Mouse (Mus musculus): Measurements from ENCODE around the gene Olfr485. TPM values are rescaled to one million over a fixed set of nuclear protein-coding genes. Genes with fewer than 3 reads are reported as not detected.

Olfr485 gene
- polyA plus RNA-seq, 1 experiment from 2014 or later, result not detected

DNA sequence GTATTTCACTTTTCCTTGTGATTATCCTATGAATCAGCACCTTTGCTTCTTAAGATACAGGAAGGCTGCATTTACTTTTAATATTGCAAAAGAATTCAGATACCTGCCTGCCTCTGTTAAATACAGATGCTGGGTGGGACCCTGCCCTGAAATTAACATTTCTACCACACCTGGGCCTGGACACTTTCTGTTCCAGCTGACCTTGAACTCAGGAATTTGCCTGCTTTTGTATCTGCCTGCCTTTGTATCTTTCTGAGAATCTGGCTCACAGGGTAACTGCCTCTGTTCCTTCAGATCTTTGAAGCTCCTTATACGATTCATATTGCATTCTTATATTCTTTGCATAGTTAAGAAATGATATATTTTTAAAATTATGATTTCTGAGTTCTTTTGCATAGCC lies 38.3 kb downstream of the Olfr485 start:
- 85% methylated on average over 1 of the region's 1 CpGs for WGBS
- DNase-seq (ENCODE audit: low spot score) (no peak), ATAC-seq (replicated peaks; ENCODE audit: low FRiP score) (no peak)
- H3K4me1 ChIP-seq (replicated peaks; ENCODE audit: control insufficient read depth, insufficient read depth, low read length), result no peaks in the 10 kb centered on the region
- H3K36me3 ChIP-seq (ENCODE audit: control insufficient read depth, insufficient read depth, low read length), result no peaks in the 10 kb centered on the region
- H3K9ac ChIP-seq (ENCODE audit: low read length), result no peak overlapping the region
- H3K27ac ChIP-seq (ENCODE audit: low read depth, low read length), result no peak overlapping the region
- H3K4me2 ChIP-seq (ENCODE audit: low read depth, low read length, severe bottlenecking), result no peak overlapping the region
- H3K27me3 ChIP-seq (ENCODE audit: control insufficient read depth, insufficient read depth, low read length), result no peaks in the 10 kb centered on the region
- no peaks in the 10 kb centered on the region for H3K9me3 ChIP-seq (ENCODE audit: control insufficient read depth, low read length)
- no peak overlapping the region for H3K4me3 ChIP-seq (ENCODE audit: low read depth, low read length)

DNA sequence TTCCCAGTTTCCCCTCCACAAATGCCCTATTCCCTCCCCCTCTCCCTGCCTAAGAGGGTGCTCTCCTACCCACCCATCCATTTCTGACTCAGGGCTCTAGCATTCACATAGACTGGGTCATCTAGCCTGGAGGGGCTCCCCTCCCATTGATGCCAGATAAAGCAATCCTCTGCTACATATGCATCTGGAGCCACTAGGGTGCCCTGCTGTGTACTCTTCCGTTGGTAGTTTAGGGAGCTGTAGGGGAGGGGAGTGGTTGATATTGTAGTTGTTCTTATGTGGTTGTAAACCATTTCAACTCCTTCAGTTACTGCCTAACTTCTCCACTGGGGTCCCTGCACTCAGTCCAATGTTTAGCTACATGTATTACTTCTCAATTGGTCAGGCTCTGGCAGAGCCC lies 39.0 kb downstream of the Olfr485 start:
- H3K4me2 ChIP-seq (ENCODE audit: low read depth, low read length, severe bottlenecking), result no peak overlapping the region
- no peaks in the 10 kb centered on the region for H3K36me3 ChIP-seq (ENCODE audit: control insufficient read depth, insufficient read depth, low read length)
- DNase-seq (ENCODE audit: low spot score) (no peak), ATAC-seq (replicated peaks; ENCODE audit: low FRiP score) (no peak)
- 24% methylated on average over 1 of the region's 1 CpGs for WGBS
- H3K9me3 ChIP-seq (ENCODE audit: control insufficient read depth, low read length), result no peaks in the 10 kb centered on the region
- no peaks in the 10 kb centered on the region for H3K4me1 ChIP-seq (replicated peaks; ENCODE audit: control insufficient read depth, insufficient read depth, low read length)
- no peak overlapping the region for H3K9ac ChIP-seq (ENCODE audit: low read length)
- H3K27ac ChIP-seq (ENCODE audit: low read depth, low read length), result no peak overlapping the region
- H3K4me3 ChIP-seq (ENCODE audit: low read depth, low read length), result no peak overlapping the region
- no peaks in the 10 kb centered on the region for H3K27me3 ChIP-seq (ENCODE audit: control insufficient read depth, insufficient read depth, low read length)

Other genes with a start within 250 kb of the Olfr485 start
- not detected in 2 replicates for gene Olfr473, start 229.4 kb downstream of the Olfr485 start, polyA plus RNA-seq (2014; fragmentation: Nextera tagmentation; extraction: Ambion mirVana)
- not detected in 2 replicates for gene Olfr474, start 205.2 kb downstream of the Olfr485 start, polyA plus RNA-seq (2014; fragmentation: Nextera tagmentation; extraction: Ambion mirVana)
- gene Olfr476, start 195.1 kb downstream of the Olfr485 start, polyA plus RNA-seq (2014; fragmentation: Nextera tagmentation; extraction: Ambion mirVana), result not detected in 2 replicates
- gene Olfr477, start 173.2 kb downstream of the Olfr485 start, polyA plus RNA-seq (2014; fragmentation: Nextera tagmentation; extraction: Ambion mirVana), result not detected in 2 replicates
- not detected in 2 replicates for gene Olfr478, start 125.9 kb downstream of the Olfr485 start, polyA plus RNA-seq (2014; fragmentation: Nextera tagmentation; extraction: Ambion mirVana)
- gene Olfr479, start 109.2 kb downstream of the Olfr485 start, polyA plus RNA-seq (2014; fragmentation: Nextera tagmentation; extraction: Ambion mirVana), result not detected in 2 replicates
- gene Olfr480, start 92.5 kb downstream of the Olfr485 start, polyA plus RNA-seq (2014; fragmentation: Nextera tagmentation; extraction: Ambion mirVana), result not detected in 2 replicates
- not detected in 2 replicates for gene Olfr481, start 80.0 kb downstream of the Olfr485 start, polyA plus RNA-seq (2014; fragmentation: Nextera tagmentation; extraction: Ambion mirVana)
- not detected in 2 replicates for gene Olfr482, start 62.3 kb downstream of the Olfr485 start, polyA plus RNA-seq (2014; fragmentation: Nextera tagmentation; extraction: Ambion mirVana)
- not detected in 2 replicates for gene Olfr483, start 59.0 kb downstream of the Olfr485 start, polyA plus RNA-seq (2014; fragmentation: Nextera tagmentation; extraction: Ambion mirVana)
- not detected in 2 replicates for gene Olfr484, start 32.4 kb downstream of the Olfr485 start, polyA plus RNA-seq (2014; fragmentation: Nextera tagmentation; extraction: Ambion mirVana)
- not detected in 2 replicates for gene Olfr486, start 12.9 kb upstream of the Olfr485 start, polyA plus RNA-seq (2014; fragmentation: Nextera tagmentation; extraction: Ambion mirVana)
- not detected in 2 replicates for gene Olfr487, start 54.8 kb upstream of the Olfr485 start, polyA plus RNA-seq (2014; fragmentation: Nextera tagmentation; extraction: Ambion mirVana)
- not detected in 2 replicates for gene Olfr488, start 98.5 kb upstream of the Olfr485 start, polyA plus RNA-seq (2014; fragmentation: Nextera tagmentation; extraction: Ambion mirVana)
- not detected in 2 replicates for gene Olfr490, start 129.1 kb upstream of the Olfr485 start, polyA plus RNA-seq (2014; fragmentation: Nextera tagmentation; extraction: Ambion mirVana)
- not detected in 2 replicates for gene Olfr491, start 153.6 kb upstream of the Olfr485 start, polyA plus RNA-seq (2014; fragmentation: Nextera tagmentation; extraction: Ambion mirVana)
- not detected in 2 replicates for gene Olfr492, start 163.8 kb upstream of the Olfr485 start, polyA plus RNA-seq (2014; fragmentation: Nextera tagmentation; extraction: Ambion mirVana)
- gene Olfr493, start 187.1 kb upstream of the Olfr485 start, polyA plus RNA-seq (2014; fragmentation: Nextera tagmentation; extraction: Ambion mirVana), result not detected in 2 replicates
- gene Olfr494, start 205.5 kb upstream of the Olfr485 start, polyA plus RNA-seq (2014; fragmentation: Nextera tagmentation; extraction: Ambion mirVana), result not detected in 2 replicates
- gene Olfr495, start 233.3 kb upstream of the Olfr485 start, polyA plus RNA-seq (2014; fragmentation: Nextera tagmentation; extraction: Ambion mirVana), result not detected in 2 replicates